Mouse (Mus musculus) E14TG2a.4 (cell line): ENCODE results near the gene Kit.

Source experiments
- CTCF ChIP-seq: conservative IDR thresholded peaks from 2 replicates; pipeline ENCODE4 v1.5.1; 2014; ENCODE audit warnings: low read length
- NANOG ChIP-seq: IDR thresholded peaks from 2 replicates; pipeline ENCODE4 v1.6.1; 2014; ENCODE audit warnings: borderline replicate concordance, low read length, mixed read lengths
- POU5F1 ChIP-seq: IDR thresholded peaks from 2 replicates; pipeline ENCODE4 v1.6.1; 2014; ENCODE audit warnings: low read length, borderline replicate concordance

- TF ChIP-seq CTCF: no peak
- no peak for TF ChIP-seq POU5F1
- no peak for TF ChIP-seq NANOG
Measured at GRCm38 (mm10) chr5:75635385-75635784, 60.7 kb downstream of the Kit start.
